Mouse (Mus musculus) erythroblast, embryonic 14.5 days (primary cell): ENCODE results near the gene Lats1.

Experiments
- GATA1 ChIP-seq: IDR thresholded peaks from 2 replicates; pipeline ENCODE4 v1.6.1; 2012; ENCODE audit warnings: low read length, inconsistent platforms, mixed read lengths
- TAL1 ChIP-seq: IDR thresholded peaks from 3 replicates; pipeline ENCODE4 v1.6.1; 2012; ENCODE audit warnings: low read length, inconsistent platforms, mixed read lengths

- TF ChIP-seq GATA1 (no peak), TAL1 (no peak)
Observed at GRCm38 (mm10) chr10:7682249-7682648, 1.2 kb downstream of the Lats1 start.
